Mouse (Mus musculus) G1E-ER4 (cell line): ENCODE measurements at regions not wholly inside any gene's neighbourhood (a gene's known extent, or its start where the extent isn't known, plus 50 kb on each side); places are given as distances from the start of the nearest gene placed in this dataset.

Source experiments
- GATA1 ChIP-seq: IDR thresholded peaks from one replicate; pipeline ENCODE4 v1.8.0; 2012; ENCODE audit warnings: low read length, inconsistent platforms

- no peak for TF ChIP-seq GATA1
Measured at GRCm38 (mm10) chr3:138609749-138610148, 83.8 kb downstream of the Eif4e start.

- TF ChIP-seq GATA1: peak; percentile 88
Measured at GRCm38 (mm10) chr3:138612884-138613653, 87.1 kb downstream of the Eif4e start.

GRCm38 (mm10) chr3:138613680-138614079 is 87.7 kb downstream of the Eif4e start:
- no peak for TF ChIP-seq GATA1

GRCm38 (mm10) chr3:138614899-138615298 is 88.9 kb downstream of the Eif4e start:
- no peak for TF ChIP-seq GATA1

GRCm38 (mm10) chr3:138620263-138620662 is 94.3 kb downstream of the Eif4e start:
- TF ChIP-seq GATA1: no peak

GRCm38 (mm10) chr3:138624128-138624527 is 98.1 kb downstream of the Eif4e start:
- no peak for TF ChIP-seq GATA1

- no peak for TF ChIP-seq GATA1
Measured at GRCm38 (mm10) chr3:138626230-138626629, 100.3 kb downstream of the Eif4e start.

GRCm38 (mm10) chr3:138630231-138630630 is 104.3 kb downstream of the Eif4e start:
- TF ChIP-seq GATA1: no peak

GRCm38 (mm10) chr3:138632086-138632485 is 106.1 kb downstream of the Eif4e start:
- TF ChIP-seq GATA1: no peak

- no peak for TF ChIP-seq GATA1
Measured at GRCm38 (mm10) chr3:138642026-138642425, 100.0 kb upstream of the Tspan5 start.

- TF ChIP-seq GATA1: no peak
Measured at GRCm38 (mm10) chr3:138643951-138644285, 98.1 kb upstream of the Tspan5 start.

- TF ChIP-seq GATA1: no peak
Measured at GRCm38 (mm10) chr3:138644286-138644951, 97.6 kb upstream of the Tspan5 start.

- no peak for TF ChIP-seq GATA1
Measured at GRCm38 (mm10) chr3:138645320-138645719, 96.7 kb upstream of the Tspan5 start.

- no peak for TF ChIP-seq GATA1
Measured at GRCm38 (mm10) chr3:138649699-138650098, 92.3 kb upstream of the Tspan5 start.

GRCm38 (mm10) chr3:138651361-138652205 is 90.4 kb upstream of the Tspan5 start:
- no peak for TF ChIP-seq GATA1

- TF ChIP-seq GATA1: no peak
Measured at GRCm38 (mm10) chr3:138652206-138652605, 89.8 kb upstream of the Tspan5 start.
